Mouse (Mus musculus): ENCODE measurements around the gene Kcnip2. TPM values are rescaled to one million over a fixed set of nuclear protein-coding genes. Genes with fewer than 3 reads are reported as not detected.
A peak's percentile ranks its signal among the peaks of the same experiment; 100 is the strongest.

The Kcnip2 gene
- polyA plus RNA-seq, 1 experiment from 2014 or later: 3.6 TPM

GRCm38 (mm10) chr19:45780350-45780915, 35.4 kb downstream of the Kcnip2 start:
- Histone ChIP-seq H3K27ac (replicated peaks in 1 of 2; ENCODE audit: control insufficient read depth in 1 of 2, insufficient read depth in 1 of 2, low read depth in 2 of 2, low read length in 2 of 2) (no peak overlapping the region; a peak in 1 of 4 replicates), H3K4me2 (ENCODE audit: low read length) (peak overlapping the region; percentile 82), H3K9me3 (ENCODE audit: control insufficient read depth, low read length) (no peaks in the 10 kb centered on the region), H3K4me3 (ENCODE audit: control insufficient read depth in 1 of 2, insufficient read depth in 1 of 2, low read depth in 1 of 2, low read length in 2 of 2) (no peak overlapping the region; a peak in 1 of 4 replicates), H3K27me3 (ENCODE audit: control insufficient read depth, insufficient read depth, low read length) (no peaks in the 10 kb centered on the region), H3K9ac (ENCODE audit: low read length) (no peak overlapping the region; the same call in 1 of the 2 replicates), H3K4me1 (ENCODE audit: control insufficient read depth in 2 of 2, insufficient read depth in 2 of 2, low read length in 2 of 2) (peaks cover 7 to 24% of the 10 kb centered on the region in 2 experiments), H3K36me3 (ENCODE audit: control insufficient read depth, insufficient read depth, low read length) (peaks cover 54% of the 10 kb centered on the region)
- no peak for ATAC-seq (ENCODE audit: insufficient number of reproducible peaks, insufficient read depth, low FRiP score, low read depth)
- 73% methylated on average over 13 of the region's 13 CpGs for WGBS

- no peak overlapping the region for H3K4me2 ChIP-seq (ENCODE audit: low read length)
- peaks cover 3 to 7% of the 10 kb centered on the region in 2 experiments for H3K4me1 ChIP-seq (ENCODE audit: control insufficient read depth in 2 of 2, insufficient read depth in 2 of 2, low read length in 2 of 2)
- no peaks in the 10 kb centered on the region for H3K9me3 ChIP-seq (ENCODE audit: control insufficient read depth, low read length)
- H3K4me3 ChIP-seq (ENCODE audit: control insufficient read depth in 1 of 2, insufficient read depth in 1 of 2, low read depth in 1 of 2, low read length in 2 of 2): no peak overlapping the region
- no peak for ATAC-seq (ENCODE audit: insufficient number of reproducible peaks, insufficient read depth, low FRiP score, low read depth)
- 77% methylated on average over 2 of the region's 2 CpGs for WGBS
- no peak overlapping the region for H3K9ac ChIP-seq (ENCODE audit: low read length)
- no peaks in the 10 kb centered on the region for H3K27me3 ChIP-seq (ENCODE audit: control insufficient read depth, insufficient read depth, low read length)
- H3K36me3 ChIP-seq (ENCODE audit: control insufficient read depth, insufficient read depth, low read length): peaks cover 100% of the 10 kb centered on the region
- H3K27ac ChIP-seq (replicated peaks in 1 of 2; ENCODE audit: control insufficient read depth in 1 of 2, insufficient read depth in 1 of 2, low read depth in 2 of 2, low read length in 2 of 2): no peak overlapping the region
Measured at GRCm38 (mm10) chr19:45775486-45775885, 40.4 kb downstream of the Kcnip2 start.

GRCm38 (mm10) chr19:45771501-45771900, 44.4 kb downstream of the Kcnip2 start:
- H3K9me3 ChIP-seq (ENCODE audit: control insufficient read depth, low read length): no peaks in the 10 kb centered on the region
- no peak for ATAC-seq (ENCODE audit: insufficient number of reproducible peaks, insufficient read depth, low FRiP score, low read depth)
- H3K27me3 ChIP-seq (ENCODE audit: control insufficient read depth, insufficient read depth, low read length): no peaks in the 10 kb centered on the region
- no peak overlapping the region for H3K4me2 ChIP-seq (ENCODE audit: low read length)
- H3K27ac ChIP-seq (replicated peaks in 1 of 2; ENCODE audit: control insufficient read depth in 1 of 2, insufficient read depth in 1 of 2, low read depth in 2 of 2, low read length in 2 of 2): no peak overlapping the region
- no peaks in the 10 kb centered on the region for H3K4me1 ChIP-seq (ENCODE audit: control insufficient read depth in 2 of 2, insufficient read depth in 2 of 2, low read length in 2 of 2)
- H3K9ac ChIP-seq (ENCODE audit: low read length): no peak overlapping the region
- H3K36me3 ChIP-seq (ENCODE audit: control insufficient read depth, insufficient read depth, low read length): peaks cover 100% of the 10 kb centered on the region
- H3K4me3 ChIP-seq (ENCODE audit: control insufficient read depth in 1 of 2, insufficient read depth in 1 of 2, low read depth in 1 of 2, low read length in 2 of 2): no peak overlapping the region
- WGBS: 89% methylated on average over 5 of the region's 5 CpGs

GRCm38 (mm10) chr19:45760810-45761209, 55.1 kb downstream of the Kcnip2 start:
- H3K4me3 ChIP-seq (ENCODE audit: control insufficient read depth in 1 of 2, insufficient read depth in 1 of 2, low read depth in 1 of 2, low read length in 2 of 2): no peak overlapping the region
- H3K4me1 ChIP-seq (ENCODE audit: control insufficient read depth in 2 of 2, insufficient read depth in 2 of 2, low read length in 2 of 2): no peaks in the 10 kb centered on the region
- H3K36me3 ChIP-seq (ENCODE audit: control insufficient read depth, insufficient read depth, low read length): peaks cover 96% of the 10 kb centered on the region
- H3K9ac ChIP-seq (ENCODE audit: low read length): no peak overlapping the region
- H3K27ac ChIP-seq (replicated peaks in 1 of 2; ENCODE audit: control insufficient read depth in 1 of 2, insufficient read depth in 1 of 2, low read depth in 2 of 2, low read length in 2 of 2): no peak overlapping the region
- no peaks in the 10 kb centered on the region for H3K9me3 ChIP-seq (ENCODE audit: control insufficient read depth, low read length)
- H3K27me3 ChIP-seq (ENCODE audit: control insufficient read depth, insufficient read depth, low read length): no peaks in the 10 kb centered on the region
- H3K4me2 ChIP-seq (ENCODE audit: low read length): no peak overlapping the region
- ATAC-seq (ENCODE audit: insufficient number of reproducible peaks, insufficient read depth, low FRiP score, low read depth): no peak
- 75% methylated on average over 3 of the region's 3 CpGs for WGBS

- no peaks in the 10 kb centered on the region for H3K9me3 ChIP-seq (ENCODE audit: control insufficient read depth, low read length)
- 90% methylated on average over 5 of the region's 5 CpGs for WGBS
- H3K4me3 ChIP-seq (ENCODE audit: control insufficient read depth in 1 of 2, insufficient read depth in 1 of 2, low read depth in 1 of 2, low read length in 2 of 2): no peak overlapping the region
- H3K4me2 ChIP-seq (ENCODE audit: low read length): no peak overlapping the region
- ATAC-seq (ENCODE audit: insufficient number of reproducible peaks, insufficient read depth, low FRiP score, low read depth): no peak
- H3K9ac ChIP-seq (ENCODE audit: low read length): no peak overlapping the region
- H3K4me1 ChIP-seq (ENCODE audit: control insufficient read depth in 2 of 2, insufficient read depth in 2 of 2, low read length in 2 of 2): no peaks in the 10 kb centered on the region
- H3K27me3 ChIP-seq (ENCODE audit: control insufficient read depth, insufficient read depth, low read length): no peaks in the 10 kb centered on the region
- H3K36me3 ChIP-seq (ENCODE audit: control insufficient read depth, insufficient read depth, low read length): peaks cover 96% of the 10 kb centered on the region
- no peak overlapping the region for H3K27ac ChIP-seq (replicated peaks in 1 of 2; ENCODE audit: control insufficient read depth in 1 of 2, insufficient read depth in 1 of 2, low read depth in 2 of 2, low read length in 2 of 2)
Measured at GRCm38 (mm10) chr19:45758671-45759070, 57.2 kb downstream of the Kcnip2 start.

GRCm38 (mm10) chr19:45753551-45753950, 62.3 kb downstream of the Kcnip2 start:
- Histone ChIP-seq H3K9ac (ENCODE audit: low read length) (no peak overlapping the region), H3K36me3 (ENCODE audit: control insufficient read depth, insufficient read depth, low read length) (peaks cover 80% of the 10 kb centered on the region), H3K27ac (replicated peaks in 1 of 2; ENCODE audit: control insufficient read depth in 1 of 2, insufficient read depth in 1 of 2, low read depth in 2 of 2, low read length in 2 of 2) (no peak overlapping the region), H3K4me1 (ENCODE audit: control insufficient read depth in 2 of 2, insufficient read depth in 2 of 2, low read length in 2 of 2) (peaks cover 1 to 7% of the 10 kb centered on the region in 2 experiments; a peak in 3 of 4 replicates), H3K4me3 (ENCODE audit: control insufficient read depth in 1 of 2, insufficient read depth in 1 of 2, low read depth in 1 of 2, low read length in 2 of 2) (no peak overlapping the region), H3K4me2 (ENCODE audit: low read length) (no peak overlapping the region), H3K9me3 (ENCODE audit: control insufficient read depth, low read length) (no peaks in the 10 kb centered on the region), H3K27me3 (ENCODE audit: control insufficient read depth, insufficient read depth, low read length) (no peaks in the 10 kb centered on the region)
- no peak for ATAC-seq (ENCODE audit: insufficient number of reproducible peaks, insufficient read depth, low FRiP score, low read depth)
- WGBS: 94% methylated on average over 3 of the region's 3 CpGs

GRCm38 (mm10) chr19:45751881-45752280, 64.0 kb downstream of the Kcnip2 start:
- peaks cover 8 to 13% of the 10 kb centered on the region in 2 experiments; a peak in 3 of 4 replicates for H3K4me1 ChIP-seq (ENCODE audit: control insufficient read depth in 2 of 2, insufficient read depth in 2 of 2, low read length in 2 of 2)
- H3K36me3 ChIP-seq (ENCODE audit: control insufficient read depth, insufficient read depth, low read length): peaks cover 64% of the 10 kb centered on the region
- WGBS: 87% methylated on average over 7 of the region's 7 CpGs
- H3K27ac ChIP-seq (replicated peaks in 1 of 2; ENCODE audit: control insufficient read depth in 1 of 2, insufficient read depth in 1 of 2, low read depth in 2 of 2, low read length in 2 of 2): no peak overlapping the region
- no peaks in the 10 kb centered on the region for H3K9me3 ChIP-seq (ENCODE audit: control insufficient read depth, low read length)
- H3K4me3 ChIP-seq (ENCODE audit: control insufficient read depth in 1 of 2, insufficient read depth in 1 of 2, low read depth in 1 of 2, low read length in 2 of 2): no peak overlapping the region
- H3K27me3 ChIP-seq (ENCODE audit: control insufficient read depth, insufficient read depth, low read length): no peaks in the 10 kb centered on the region
- no peak for ATAC-seq (ENCODE audit: insufficient number of reproducible peaks, insufficient read depth, low FRiP score, low read depth)
- no peak overlapping the region for H3K4me2 ChIP-seq (ENCODE audit: low read length)
- H3K9ac ChIP-seq (ENCODE audit: low read length): no peak overlapping the region

Measured in heart, embryonic 14.5 days (tissue).